Mouse (Mus musculus): ENCODE measurements at regions not wholly inside any gene's neighbourhood (a gene's known extent, or its start where the extent isn't known, plus 50 kb on each side); places are given as distances from the start of the nearest gene placed in this dataset.
"Not testable (repeated sequence)": the region's sequence is repeated elsewhere in the genome, so short reads cannot be mapped to it uniquely, and the experiment has no call there.

- DNase-seq: no peak
Observed at GRCm38 (mm10) chr12:15562826-15563225, 253.9 kb downstream of the Trib2 start.

GRCm38 (mm10) chr12:15555471-15555870 is 261.3 kb downstream of the Trib2 start:
- peak; percentile 40 to 54 for DNase-seq

GRCm38 (mm10) chr12:15553681-15554007 is 263.1 kb downstream of the Trib2 start:
- DNase-seq: no peak

GRCm38 (mm10) chr12:15552979-15553680 is 263.6 kb downstream of the Trib2 start:
- no peak for DNase-seq

- DNase-seq: no peak
Observed at GRCm38 (mm10) chr12:15552210-15552609, 264.5 kb downstream of the Trib2 start.

GRCm38 (mm10) chr12:15551281-15551900 is 265.3 kb downstream of the Trib2 start:
- DNase-seq: no peak

- peak in 1 of 2 experiments; percentile 14 for DNase-seq
Observed at GRCm38 (mm10) chr12:15544351-15544750, 272.4 kb downstream of the Trib2 start.

- DNase-seq: no peak
Observed at GRCm38 (mm10) chr12:15542486-15542885, 274.2 kb downstream of the Trib2 start.

GRCm38 (mm10) chr12:15536852-15537368 is 279.8 kb downstream of the Trib2 start:
- DNase-seq: no peak

- no peak for DNase-seq
Observed at GRCm38 (mm10) chr12:15536247-15536646, 280.5 kb downstream of the Trib2 start.

GRCm38 (mm10) chr12:15535822-15536221 is 280.9 kb downstream of the Trib2 start:
- peak; percentile 75 to 83 for DNase-seq

GRCm38 (mm10) chr12:15520783-15521407 is 295.8 kb downstream of the Trib2 start:
- no peak for DNase-seq

GRCm38 (mm10) chr12:15511994-15512393 is 304.7 kb downstream of the Trib2 start:
- no peak for DNase-seq

- no peak for DNase-seq
Observed at GRCm38 (mm10) chr12:15507576-15507975, 309.1 kb downstream of the Trib2 start.

GRCm38 (mm10) chr12:15493640-15494039 is 323.1 kb downstream of the Trib2 start:
- DNase-seq: no peak

- DNase-seq: no peak
Observed at GRCm38 (mm10) chr12:15472741-15473140, 344.0 kb downstream of the Trib2 start.

- no peak for DNase-seq
Observed at GRCm38 (mm10) chr12:15459429-15459828, 357.3 kb downstream of the Trib2 start.

GRCm38 (mm10) chr12:15456369-15456768 is 360.4 kb downstream of the Trib2 start:
- not testable (repeated sequence) for DNase-seq

GRCm38 (mm10) chr12:15455744-15456143 is 361.0 kb downstream of the Trib2 start:
- DNase-seq: no peak

GRCm38 (mm10) chr12:15449484-15449883 is 367.2 kb downstream of the Trib2 start:
- no peak for DNase-seq

- no peak for DNase-seq
Observed at GRCm38 (mm10) chr12:15416180-15416766, 400.4 kb downstream of the Trib2 start.

GRCm38 (mm10) chr12:15410419-15410818 is 406.3 kb downstream of the Trib2 start:
- DNase-seq: no peak

- not testable (repeated sequence) for DNase-seq
Observed at GRCm38 (mm10) chr12:15407577-15407976, 409.1 kb downstream of the Trib2 start.

GRCm38 (mm10) chr12:15392641-15393040 is 424.1 kb downstream of the Trib2 start:
- DNase-seq: no peak
